Mouse (Mus musculus) CD4-positive, CD25-positive, alpha-beta regulatory T cell, adult 2 months (primary cell): ENCODE measurements around the gene Cmas.

Experiments used
- DNase-seq: peaks from one replicate; pipeline ENCODE4 v3.0.0-alpha.2; 2012; ENCODE audit warnings: low read depth, low spot score

Cmas gene

DNA sequence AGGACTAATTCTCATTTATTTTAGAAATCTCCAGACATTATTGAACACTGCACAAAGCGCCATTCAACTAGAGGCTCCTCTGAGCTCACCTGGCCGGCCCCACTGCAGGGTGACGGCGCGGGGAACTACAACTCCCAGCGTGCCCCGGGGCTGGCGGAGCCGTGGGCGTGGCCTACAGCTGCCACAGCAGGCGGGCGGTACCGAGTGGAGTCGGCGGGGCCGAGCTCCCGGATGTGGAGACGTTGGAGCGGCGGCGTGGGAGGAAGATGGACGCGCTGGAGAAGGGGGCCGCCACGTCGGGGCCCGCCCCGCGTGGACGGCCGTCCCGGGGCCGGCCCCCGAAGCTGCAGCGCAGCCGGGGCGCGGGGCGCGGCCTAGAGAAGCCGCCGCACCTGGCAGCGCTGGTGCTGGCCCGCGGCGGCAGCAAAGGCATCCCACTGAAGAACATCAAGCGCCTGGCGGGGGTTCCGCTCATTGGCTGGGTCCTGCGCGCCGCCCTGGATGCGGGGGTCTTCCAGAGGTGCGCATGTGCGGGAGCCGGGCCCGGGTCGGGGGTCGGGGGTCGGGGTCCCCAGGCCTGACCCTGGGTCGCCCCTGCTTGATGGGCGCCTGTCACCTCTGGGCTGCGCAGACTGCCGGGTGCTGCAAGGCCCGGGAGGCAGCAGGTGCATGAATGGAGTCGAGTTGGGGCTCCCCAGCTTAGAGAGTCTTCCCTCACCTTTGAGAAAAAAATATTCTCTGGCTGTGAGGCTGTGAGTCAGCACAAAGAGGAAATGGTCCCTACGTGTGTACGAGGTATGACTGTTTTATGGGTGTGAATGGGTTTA lies at the start of gene Cmas:
Gene Cmas (plus strand): TSS at position 180 of the 827 bp plus-strand sequence.
- peak; percentile 95 for DNase-seq

DNA sequence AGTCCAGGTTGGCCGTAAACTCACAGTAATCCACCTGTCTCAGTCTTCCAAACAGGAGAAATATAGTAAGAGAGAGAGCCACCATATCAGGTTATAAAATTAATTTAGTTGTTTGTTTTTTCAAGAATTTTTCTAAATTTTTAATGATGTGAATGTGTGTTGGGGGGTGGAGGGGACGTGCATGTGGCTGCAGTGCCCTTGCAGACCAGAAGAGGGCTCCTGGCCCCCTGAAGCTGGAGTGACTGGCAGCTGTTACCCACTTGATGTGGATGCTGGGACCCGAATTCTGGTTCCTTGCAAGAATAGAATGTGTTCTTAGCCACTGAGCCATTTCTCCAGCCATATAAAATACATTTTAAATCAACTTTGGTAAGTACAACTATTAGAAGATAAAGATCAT lies 49.8 kb upstream of the Cmas start:
- DNase-seq, result peak; percentile 14

DNA sequence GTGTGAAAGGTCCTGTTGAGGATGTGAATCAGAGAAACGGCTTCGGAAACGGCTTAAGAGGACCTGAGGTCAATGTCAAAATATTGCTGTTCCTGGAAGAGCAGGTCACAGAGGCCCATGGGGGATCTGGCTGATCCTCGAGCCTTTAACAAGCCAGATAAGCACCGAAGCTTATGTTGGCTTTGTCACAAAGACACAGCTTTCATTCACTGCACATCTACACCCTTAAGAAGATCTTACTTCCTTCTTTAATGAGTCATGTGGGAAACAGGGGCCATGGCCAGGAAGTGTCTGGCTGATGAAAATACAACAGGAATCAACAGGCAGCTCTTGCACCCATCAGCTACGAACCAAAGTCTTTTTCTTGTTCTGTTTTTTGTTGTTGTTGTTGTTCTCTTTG lies 48.1 kb upstream of the Cmas start:
- DNase-seq, result no peak

DNA sequence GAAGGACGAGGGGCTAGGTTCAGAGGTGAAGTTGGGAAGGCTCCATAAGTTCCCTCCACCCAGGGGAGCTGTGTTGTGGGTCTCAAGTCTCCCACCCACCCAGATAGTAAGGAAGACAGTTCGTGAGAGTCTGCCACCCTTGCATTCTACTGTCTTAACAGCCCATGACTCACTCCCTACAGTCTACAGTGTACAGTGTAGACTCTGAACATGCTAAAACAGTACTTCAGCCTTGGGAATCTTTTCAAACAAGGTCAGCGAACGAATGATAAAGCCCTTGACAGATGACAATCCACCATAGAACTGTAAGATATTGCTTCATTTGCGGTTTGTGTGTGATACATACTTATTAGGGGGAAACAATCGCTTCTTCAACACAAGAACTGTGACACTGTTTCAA lies 45.8 kb upstream of the Cmas start:
- no peak for DNase-seq

DNA sequence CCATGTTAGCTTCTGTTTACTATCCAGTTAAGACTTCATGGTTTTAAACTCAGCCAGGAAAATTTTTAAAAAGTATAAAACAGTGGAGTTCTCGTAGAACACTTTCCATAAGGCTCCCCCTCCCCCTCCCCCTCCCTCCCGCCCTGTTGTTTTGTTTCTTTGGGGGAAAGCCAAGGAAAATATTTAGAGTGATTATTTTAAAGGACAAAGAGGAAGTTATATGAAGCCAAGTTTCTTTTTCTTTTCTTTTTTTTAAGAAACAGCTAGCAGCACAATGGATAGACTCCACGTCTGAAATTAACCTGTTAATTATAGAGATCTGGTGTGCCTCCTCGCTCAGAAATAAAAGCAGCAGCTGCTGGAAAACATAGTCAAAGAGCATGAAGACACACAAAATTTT lies 45.4 kb upstream of the Cmas start:
- no peak for DNase-seq

DNA sequence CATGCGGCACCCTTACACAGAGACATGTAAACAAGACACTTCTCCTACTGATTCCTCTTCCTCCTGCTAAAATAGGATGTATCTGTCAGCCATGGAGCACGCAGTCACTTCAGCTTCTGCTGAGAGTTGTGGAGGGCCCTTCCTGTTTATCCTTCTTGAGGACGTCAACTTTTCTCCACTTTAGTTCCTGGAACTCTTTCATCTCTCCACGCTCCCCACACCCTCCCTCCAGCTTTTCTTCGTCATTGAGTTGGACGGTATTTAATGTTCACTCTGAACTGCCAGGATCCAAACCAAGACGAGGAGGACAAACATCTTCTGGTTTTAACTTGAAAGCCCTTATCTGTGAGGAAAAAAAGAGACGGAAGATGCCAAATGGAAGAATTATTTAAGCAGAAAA lies 41.5 kb upstream of the Cmas start:
- DNase-seq, result no peak

DNA sequence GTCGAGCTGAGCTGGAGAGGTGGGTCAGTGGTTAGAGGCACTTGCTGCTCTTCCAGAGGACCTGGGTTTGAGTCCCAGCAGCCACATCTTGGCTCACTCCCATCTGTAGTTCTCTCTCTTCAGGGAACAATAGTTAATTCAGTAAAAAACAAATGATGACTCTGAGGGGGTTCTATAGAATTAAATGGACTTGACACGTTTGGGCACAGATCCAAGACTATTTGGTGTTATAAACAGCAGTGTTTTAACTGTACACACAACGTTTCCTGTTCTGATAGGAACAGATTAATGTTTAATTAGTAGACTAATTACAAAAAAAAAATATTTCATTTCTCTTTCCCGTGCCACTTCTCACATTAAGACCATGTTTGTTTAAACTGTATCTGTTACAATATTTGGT lies 39.3 kb upstream of the Cmas start:
- no peak for DNase-seq

DNA sequence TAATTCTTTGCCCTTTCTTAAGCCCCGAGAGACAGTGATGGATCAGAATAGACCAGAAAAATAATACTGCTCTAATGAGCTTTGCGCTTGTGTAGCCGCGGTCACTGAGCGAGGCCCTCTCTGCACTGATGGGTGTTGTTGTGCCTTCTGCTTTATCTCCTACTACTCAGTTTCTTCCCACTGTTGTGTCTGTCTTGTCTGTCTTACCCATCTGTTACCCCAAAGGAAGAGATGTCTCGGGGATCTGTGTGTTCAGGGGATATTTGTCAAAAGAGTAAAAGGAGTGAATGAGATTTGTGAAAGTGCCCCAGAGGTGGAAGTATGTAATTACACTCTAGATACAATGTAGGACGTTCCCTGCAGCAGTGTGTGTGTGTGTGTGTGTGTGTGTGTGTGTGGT lies 38.3 kb upstream of the Cmas start:
- no peak for DNase-seq

DNA sequence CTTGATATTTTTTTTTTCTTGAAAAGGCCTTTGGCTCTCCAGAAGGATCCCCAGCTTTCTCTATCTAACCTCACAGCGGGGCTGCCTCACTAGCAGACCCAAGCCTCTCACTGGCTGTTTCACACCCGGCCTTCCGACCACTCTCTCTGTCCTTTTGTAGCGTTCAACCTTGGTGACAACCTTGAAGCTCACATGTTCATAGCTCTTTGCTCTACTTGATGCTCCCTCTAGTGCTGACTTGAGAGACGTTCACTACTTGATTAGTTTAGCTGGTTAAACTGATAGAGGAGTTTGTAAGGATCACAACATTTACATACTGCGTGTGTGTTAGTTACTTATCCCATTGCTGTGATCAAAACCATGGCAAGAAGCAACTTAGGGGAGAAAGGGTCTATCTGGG lies 35.8 kb upstream of the Cmas start:
- DNase-seq, result no peak

DNA sequence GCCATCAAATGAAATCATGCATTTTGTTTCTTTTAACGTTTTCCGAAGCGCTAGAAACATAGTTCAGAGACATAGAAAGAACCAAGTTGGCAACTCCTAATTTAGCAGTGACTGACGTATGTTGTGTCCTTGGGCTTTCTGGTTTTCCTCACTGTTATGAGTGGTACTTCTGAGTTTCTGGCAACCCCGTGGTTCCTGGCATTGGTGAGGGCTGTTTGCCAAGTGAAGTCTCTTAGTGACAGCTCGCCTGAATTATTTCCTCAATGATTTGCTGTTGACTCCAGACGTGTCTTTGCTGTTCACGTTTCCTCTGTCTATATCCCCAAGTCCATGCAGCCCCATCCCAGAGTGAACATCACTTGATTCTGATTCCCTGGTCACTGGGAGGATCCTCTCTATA lies 34.8 kb upstream of the Cmas start:
- no peak for DNase-seq

DNA sequence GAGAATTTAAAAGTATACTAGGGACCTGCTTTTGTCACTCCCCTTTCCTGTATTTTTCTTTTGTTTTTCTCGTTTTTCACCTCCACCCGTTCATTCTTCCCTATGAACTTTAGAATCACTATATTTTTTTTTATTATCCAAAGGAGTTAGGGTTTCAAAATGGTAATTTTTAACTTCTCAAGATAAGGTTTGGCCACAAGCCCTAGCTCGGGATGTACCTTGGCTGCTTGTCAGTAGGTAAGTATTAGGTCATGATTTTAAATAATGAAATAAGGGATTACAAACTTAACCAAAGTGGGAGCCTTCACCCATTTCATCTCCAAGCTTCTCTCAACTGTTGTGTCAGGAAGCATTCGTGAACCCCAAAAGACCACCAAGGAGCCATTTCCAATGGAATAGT lies 30.5 kb upstream of the Cmas start:
- no peak for DNase-seq

DNA sequence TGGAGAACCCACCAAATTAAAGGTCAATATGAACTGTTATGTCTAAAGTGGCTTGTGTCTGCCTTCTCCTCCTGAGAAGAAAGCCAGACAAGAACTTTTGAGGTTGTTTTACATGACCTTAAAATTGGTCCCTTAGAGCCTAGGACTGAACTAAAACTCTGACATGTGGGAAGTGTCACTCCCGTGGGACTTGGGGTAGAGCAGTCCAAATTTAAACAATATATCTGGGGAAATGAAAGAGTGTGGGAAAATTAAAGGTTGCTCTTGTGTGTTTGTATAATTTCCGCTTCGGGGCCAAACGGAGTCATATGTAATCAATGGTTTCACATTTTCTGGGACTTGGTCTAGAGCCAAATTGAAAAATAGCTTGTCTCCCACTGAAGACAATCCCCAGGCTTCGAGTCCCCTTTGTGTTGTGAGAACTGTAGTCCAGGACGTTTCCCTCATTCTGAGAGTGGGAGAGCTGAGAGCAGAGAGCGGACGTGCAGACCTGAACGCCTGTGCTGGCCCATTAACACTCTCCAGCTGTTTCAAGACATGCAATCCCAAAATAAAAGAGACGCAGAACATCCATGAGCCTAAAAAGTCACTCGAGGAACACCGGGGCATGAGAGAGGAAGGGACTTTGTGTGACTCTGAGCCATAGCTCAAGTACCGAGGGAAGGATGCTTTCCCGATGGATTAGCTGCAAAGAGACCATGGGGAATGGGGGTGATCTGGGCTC lies 23.8 kb upstream of the Cmas start:
- no peak for DNase-seq

DNA sequence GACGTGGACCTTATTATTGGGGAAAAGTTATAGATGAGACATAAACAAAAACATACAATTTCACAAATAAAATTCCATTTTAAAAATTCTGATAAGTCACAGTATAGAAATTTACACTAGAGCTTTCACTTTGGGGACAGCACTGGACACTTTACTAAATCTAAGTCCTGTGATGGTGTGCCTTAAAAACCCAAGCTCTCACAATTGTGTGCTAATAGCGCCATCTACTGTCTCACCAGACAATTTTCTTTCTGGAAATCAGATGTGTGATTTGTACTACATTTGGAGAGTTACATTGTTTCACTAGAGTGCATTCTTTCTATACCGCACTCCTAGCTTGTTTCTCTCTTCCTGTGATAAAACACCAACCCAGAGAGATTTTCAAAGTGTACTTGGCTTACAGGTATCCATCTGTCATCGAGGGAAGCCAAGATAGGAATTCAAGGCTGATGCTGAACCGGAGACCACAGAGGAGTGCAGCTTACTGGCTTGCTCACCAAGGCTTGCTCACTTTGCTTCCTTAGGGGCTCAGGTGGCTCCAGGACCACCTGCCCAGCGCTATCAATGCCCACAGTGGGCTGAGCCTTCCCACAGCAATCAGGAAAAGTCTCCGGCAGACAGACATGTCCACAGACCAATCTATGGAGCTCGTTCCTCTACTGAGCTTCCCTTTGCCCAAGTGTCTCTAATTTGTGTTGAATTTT lies 21.0 kb upstream of the Cmas start:
- peak; percentile 65 for DNase-seq

DNA sequence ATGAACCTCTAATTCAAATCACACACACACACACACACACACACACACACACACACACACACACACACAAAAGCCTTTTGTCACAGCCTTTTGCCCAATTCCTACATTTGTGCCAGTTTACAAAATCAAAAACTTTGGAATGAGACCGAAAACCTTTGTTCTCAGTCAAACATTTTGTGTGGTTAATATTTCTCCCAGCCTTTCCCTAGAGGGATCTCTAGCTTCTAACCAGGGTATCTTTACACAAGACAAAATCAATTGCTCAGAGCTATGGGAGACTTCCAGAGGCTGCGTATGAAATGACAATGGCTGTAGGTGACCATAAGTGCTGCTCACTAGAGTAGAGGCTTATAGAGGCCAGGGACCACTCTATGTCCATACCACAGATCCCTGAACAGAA lies 18.3 kb upstream of the Cmas start:
- DNase-seq, result no peak

DNA sequence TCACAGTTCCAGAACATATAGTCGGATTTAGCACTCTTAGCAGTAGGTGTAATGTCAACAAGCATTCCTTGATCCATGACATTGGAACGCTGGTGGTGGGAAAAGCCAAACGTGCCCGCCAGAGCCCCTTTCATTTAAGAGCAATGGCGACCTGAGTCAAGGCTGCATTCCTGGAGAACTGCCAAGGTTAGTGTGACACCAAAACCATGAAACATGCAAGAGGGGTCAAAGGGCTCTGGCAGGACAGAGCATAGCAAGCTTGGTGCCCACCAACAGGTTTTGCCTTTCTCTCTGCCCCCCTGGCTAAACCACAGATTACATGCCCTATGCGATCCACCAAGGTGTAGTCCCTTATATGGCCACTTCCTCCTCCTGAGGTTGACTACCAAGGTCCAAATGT lies 17.8 kb upstream of the Cmas start:
- no peak for DNase-seq

DNA sequence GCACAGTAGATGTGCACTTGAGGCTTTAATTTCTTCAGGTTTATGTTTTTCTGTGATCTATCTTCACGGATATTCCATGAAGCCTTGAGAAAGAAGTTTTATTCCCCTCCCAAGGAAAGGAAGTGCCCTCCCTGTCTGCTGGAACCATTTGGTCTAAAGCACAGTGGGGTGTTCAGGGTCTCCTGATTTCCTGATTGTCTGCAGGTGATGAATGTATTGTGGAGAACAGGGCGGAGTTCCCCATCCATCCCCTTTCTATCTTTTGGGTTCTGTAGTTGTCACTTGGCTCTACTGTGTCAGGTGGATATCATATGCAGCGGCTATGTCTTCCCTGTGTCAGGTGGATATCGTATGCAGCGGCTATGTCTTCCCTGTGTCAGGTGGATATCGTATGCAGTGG lies 14.7 kb upstream of the Cmas start:
- no peak for DNase-seq

DNA sequence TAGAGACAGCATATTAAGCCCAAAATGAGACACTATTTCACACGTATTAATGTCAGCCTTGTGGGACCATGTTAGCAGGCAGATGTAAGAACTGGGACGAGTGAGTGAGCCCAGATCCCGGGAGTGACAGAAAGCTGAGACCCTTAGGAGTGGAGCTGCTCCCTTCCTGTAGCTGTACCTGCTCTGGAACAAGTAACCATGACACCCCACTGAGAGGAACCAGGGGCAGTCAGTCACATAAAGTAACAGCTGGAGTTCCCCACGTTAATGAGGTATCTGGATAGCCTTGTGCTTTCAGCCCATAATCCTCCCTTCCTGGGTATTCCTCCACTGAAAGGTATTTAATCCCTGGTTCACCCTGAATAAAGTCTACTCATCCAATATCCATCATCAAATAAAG lies 13.3 kb upstream of the Cmas start:
- DNase-seq, result no peak

DNA sequence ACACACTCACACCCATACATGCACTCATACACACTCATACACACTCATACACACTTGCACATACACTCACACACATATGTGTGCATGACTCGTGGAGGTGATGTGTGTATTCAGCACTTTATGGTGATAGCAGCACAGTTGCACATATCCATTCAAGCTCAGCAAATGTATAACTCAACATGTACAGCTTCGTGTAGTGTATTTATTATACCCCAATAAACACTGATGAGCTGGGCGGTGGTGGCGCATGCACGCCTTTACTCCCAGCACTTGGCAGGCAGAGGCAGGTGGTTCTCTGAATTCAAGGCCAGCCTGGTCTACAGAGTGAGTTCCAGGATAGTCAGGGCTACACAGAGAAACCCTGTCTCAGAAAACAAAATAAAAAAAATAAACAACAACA lies 11.0 kb upstream of the Cmas start:
- DNase-seq, result no peak

DNA sequence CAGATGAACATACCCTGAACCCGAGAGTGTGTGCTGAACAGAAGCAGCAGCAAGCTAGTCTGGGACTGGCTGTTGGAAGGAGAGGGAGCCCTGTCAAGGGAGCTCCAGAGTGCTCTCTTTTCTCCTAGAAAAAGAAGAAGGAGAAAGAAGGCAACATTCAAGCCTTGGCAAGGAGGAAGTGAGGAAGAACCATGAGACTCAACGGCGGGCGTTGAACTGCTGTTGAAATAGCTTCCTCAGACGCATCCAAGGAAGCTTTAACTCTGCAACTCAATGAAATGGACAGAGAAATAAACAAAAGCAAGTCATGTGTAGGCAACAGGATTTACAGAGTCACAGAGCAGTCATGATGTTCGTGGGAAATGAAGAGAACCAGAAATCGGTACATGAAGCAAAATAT lies 9.7 kb upstream of the Cmas start:
- DNase-seq, result no peak

DNA sequence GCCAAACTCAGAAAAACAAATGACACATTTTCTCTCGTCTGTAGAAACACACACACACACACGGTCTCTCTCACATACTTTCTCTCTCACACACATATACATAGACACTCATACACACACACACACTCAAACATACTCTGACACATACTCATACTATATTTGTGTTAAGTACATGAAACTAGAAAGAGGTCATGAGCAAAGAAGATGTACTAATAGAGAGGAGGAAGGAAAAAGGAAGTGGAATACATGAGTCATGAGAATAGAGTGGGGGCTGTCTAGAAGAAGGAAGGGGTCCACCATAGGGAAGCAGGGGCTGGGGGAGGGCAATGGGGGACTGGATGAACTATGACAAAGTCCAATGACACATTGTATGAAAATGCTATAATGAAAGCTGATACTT lies 9.3 kb upstream of the Cmas start:
- DNase-seq, result no peak

DNA sequence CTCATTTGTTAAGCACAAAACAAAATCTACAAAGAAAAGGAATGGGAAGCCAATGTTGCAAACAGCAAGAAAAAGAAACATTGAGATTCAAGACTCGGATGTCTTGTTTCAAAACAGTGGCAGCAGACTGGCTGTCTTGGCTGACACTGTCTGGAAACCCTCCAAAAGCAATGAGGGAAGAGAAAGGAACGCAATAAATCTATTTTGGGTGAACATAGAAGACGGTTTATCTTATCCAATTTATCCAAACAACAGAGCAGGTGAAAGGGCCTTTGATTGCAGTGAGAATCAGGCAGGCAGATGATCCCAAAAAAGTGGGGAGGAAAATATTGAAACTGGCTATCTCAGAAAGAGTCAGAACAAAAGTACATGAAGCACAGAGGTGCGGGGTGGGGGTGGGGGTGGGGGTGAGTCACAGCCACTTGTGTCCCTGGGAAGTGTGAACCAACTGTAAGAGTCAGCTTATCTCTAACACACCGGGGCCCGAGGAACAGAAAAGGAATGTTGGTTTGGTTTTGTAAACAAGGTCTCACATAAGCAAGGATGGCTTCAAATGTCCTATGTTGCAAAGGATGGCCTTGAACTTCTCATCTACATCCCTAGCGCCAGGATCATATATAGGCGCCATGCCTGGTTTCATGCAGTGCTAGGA lies 8.3 kb upstream of the Cmas start:
- no peak for DNase-seq

DNA sequence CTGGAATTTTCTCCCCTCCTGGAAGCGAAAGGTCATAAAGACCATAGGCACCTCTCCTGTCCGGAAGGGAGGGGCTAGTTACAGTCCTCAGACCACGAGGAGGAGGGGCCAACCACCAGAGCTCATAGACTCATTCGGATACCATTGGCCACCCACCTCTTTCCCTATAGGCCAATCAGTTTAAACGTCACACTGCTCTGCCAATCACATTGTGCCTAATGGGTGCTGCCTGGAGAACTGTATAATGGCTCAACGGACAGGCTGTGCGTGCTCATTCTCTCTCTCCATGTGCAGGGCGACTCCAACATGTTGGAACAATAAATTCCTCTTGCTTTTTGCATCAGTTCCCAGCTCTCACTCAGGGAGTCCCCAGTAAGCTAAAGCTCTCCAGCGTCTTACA lies 5.1 kb upstream of the Cmas start:
- DNase-seq, result no peak
